Mouse (Mus musculus): ENCODE results near the gene Tspan14.

GRCm38 (mm10) chr14:40957607-40958006 lies 9.0 kb downstream of the Tspan14 start:
- TF ChIP-seq CTCF (IDR thresholded peaks at IDR 0.05; ENCODE audit: insufficient read depth, low read length): no peak
- no peak for TF ChIP-seq POLR2A (IDR thresholded peaks at IDR 0.05; ENCODE audit: borderline replicate concordance, extremely low read depth, low read depth, low read length)

Data from lung, adult 2 months (tissue).